Mouse (Mus musculus) midbrain, embryonic 16.5 days (tissue): Measurements from ENCODE around the gene Ppm1g. TPM values are rescaled to one million over a fixed set of nuclear protein-coding genes. Genes with fewer than 3 reads are reported as not detected.

Source experiments
- ATAC-seq: fragments of 200-750 bp; cut with Nextera tagmentation; 2 replicates; pipeline ENCODE4 v1.8.0; 2017; ENCODE audit warnings: moderate TSS enrichment
- H3K27ac ChIP-seq: fragments of 300-500 bp; sonication (generic); 2 replicates; pipeline ENCODE4 v1.5.1; 2014; ENCODE audit warnings: mild to moderate bottlenecking, low read length, mixed read lengths
- H3K27me3 ChIP-seq: fragments of 300-500 bp; sonication (generic); 2 replicates; pipeline ENCODE4 v1.6.1; 2014; ENCODE audit warnings: low read depth, low read length, mixed read lengths; ENCODE audit not compliant: control insufficient read depth, insufficient read depth
- H3K36me3 ChIP-seq: fragments of 300-500 bp; sonication (generic); 2 replicates; pipeline ENCODE4 v1.6.1; 2014; ENCODE audit warnings: mild to moderate bottlenecking, low read length, moderate library complexity, mixed read lengths; ENCODE audit not compliant: control insufficient read depth, insufficient read depth
- H3K4me1 ChIP-seq: fragments of 300-500 bp; sonication (generic); 2 replicates; pipeline ENCODE4 v1.6.1; 2014; ENCODE audit warnings: mild to moderate bottlenecking, low read length, mixed read lengths; ENCODE audit not compliant: control insufficient read depth, insufficient read depth
- H3K4me2 ChIP-seq: fragments of 300-500 bp; sonication (generic); 2 replicates; pipeline ENCODE4 v1.6.1; 2014; ENCODE audit warnings: mild to moderate bottlenecking, low read length, mixed read lengths
- H3K4me3 ChIP-seq: fragments of 300-500 bp; sonication (generic); 2 replicates; pipeline ENCODE4 v1.5.1; 2014; ENCODE audit warnings: low read depth, mild to moderate bottlenecking, low read length, moderate library complexity, mixed read lengths
- H3K9ac ChIP-seq: fragments of 300-500 bp; sonication (generic); 2 replicates; pipeline ENCODE4 v1.6.1; 2014; ENCODE audit warnings: low read depth, low read length, mixed read lengths
- H3K9me3 ChIP-seq: fragments of 300-500 bp; sonication (generic); replicated peaks from 2 replicates; pipeline ENCODE4 v1.6.1; 2014; ENCODE audit warnings: mild to moderate bottlenecking, low read length, mixed read lengths; ENCODE audit not compliant: control insufficient read depth, poor library complexity, severe bottlenecking
- WGBS: fragments of 180-500 bp; shearing (Covaris S2); extraction: QIAGEN DNeasy Blood & Tissue Kit; methylation state at CpG from one replicate; pipeline ENCODE4 v1.1.7; 2014; 5-methylcytosine and 5-hydroxymethylcytosine counted together
- polyA plus RNA-seq: library from polyadenylated mRNA; unstranded; fragments of >200 nt; fragmentation: Nextera tagmentation; extraction: Ambion mirVana; gene quantifications from 2 replicates; pipeline ENCODE4 v1.2.1, GENCODE M21; 2015

Gene Ppm1g
- polyA plus RNA-seq, 1 experiment from 2014 or later: 186 TPM

DNA sequence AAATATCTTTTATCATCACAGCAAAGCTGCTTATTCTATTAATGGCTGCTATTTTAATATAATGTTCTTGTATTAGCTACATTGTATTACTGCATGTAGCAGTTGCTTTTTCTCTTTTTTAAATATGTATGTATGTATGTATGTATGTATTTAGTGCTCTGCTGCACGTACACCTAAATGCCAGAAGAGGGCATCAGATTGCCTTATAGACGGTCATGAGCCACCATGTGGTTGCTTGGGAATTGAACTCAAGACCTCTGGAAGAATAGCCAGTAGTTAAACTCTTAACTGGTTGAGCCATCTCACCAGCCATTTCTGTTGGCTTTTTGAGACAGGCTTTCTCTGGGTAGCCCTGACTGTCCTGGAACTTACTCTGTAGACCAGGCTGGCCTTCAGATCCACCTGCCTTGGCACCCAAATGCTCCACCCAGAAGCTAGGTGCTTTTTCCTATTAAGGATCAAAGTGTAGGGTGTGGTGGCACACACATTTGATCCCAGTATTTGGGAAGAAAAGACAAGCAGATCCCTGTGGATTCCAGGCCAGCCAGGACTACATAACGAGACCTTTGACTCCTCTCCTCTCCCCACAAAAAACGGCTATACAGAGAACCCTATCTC is 32.2 kb downstream of the Ppm1g start:
- Histone ChIP-seq H3K4me1 (peaks cover 12% of the 10 kb centered on the region), H3K4me2 (no peak overlapping the region), H3K36me3 (peaks cover 30% of the 10 kb centered on the region), H3K4me3 (no peak overlapping the region), H3K27me3 (no peaks in the 10 kb centered on the region), H3K9me3 (no peaks in the 10 kb centered on the region), H3K27ac (no peak overlapping the region), H3K9ac (no peak overlapping the region)
- ATAC-seq: no peak
- 75% methylated on average over 4 of the region's 4 CpGs for WGBS

DNA sequence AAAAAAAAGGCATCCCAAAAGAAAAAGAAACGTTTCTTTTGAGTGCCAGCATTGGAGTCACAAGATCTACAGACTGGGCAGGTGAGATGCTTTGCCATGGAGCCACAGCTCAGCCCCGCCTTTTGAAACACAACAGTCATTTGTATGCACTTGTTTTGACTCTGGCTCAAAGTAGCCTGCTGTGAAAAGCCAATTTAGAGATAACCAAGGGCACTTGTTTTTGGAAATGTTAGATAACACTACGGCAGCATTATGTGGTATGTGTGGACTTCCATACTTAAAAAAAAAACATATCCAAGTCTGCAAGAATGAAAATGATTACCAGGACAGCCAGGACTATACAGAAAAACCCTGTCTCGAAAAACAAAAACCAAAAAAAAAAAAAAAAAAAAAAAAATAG is 36.8 kb downstream of the Ppm1g start:
- Histone ChIP-seq H3K27ac (no peak overlapping the region), H3K9me3 (no peaks in the 10 kb centered on the region), H3K4me1 (peaks cover 8% of the 10 kb centered on the region), H3K4me3 (no peak overlapping the region), H3K27me3 (no peaks in the 10 kb centered on the region), H3K36me3 (peaks cover 13% of the 10 kb centered on the region), H3K9ac (no peak overlapping the region), H3K4me2 (no peak overlapping the region)
- ATAC-seq: no peak
- 67% methylated on average over 4 of the region's 4 CpGs for WGBS

DNA sequence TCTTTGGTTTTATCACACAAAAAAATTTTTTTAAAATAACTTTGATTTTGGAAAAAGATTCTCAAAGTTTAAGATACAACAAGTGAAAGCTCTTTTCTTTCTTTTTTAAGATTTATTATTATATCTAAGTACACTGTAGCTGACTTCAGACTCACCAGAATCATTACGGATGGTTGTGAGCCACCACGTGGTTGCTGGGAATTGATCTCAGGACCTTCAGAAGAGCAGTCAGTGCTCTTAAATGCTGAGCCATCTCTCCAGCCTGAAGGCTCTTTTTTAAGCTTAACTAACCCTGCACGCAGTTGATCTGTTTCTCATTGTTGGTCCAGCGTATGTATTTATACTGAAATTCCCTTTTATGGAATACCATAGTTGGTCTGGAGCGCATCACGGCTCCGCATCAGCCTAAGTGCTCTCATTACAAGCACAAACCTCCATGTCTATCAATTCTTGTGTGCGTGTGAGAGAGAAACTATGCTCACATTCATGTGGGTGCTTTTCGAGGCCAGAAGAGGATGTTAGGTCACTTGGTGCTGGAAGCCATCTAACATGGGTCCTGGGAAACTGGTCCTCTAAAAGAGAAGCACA is 39.2 kb downstream of the Ppm1g start:
- no peak overlapping the region for H3K9ac ChIP-seq
- H3K4me1 ChIP-seq: peaks cover 9% of the 10 kb centered on the region
- H3K9me3 ChIP-seq: no peaks in the 10 kb centered on the region
- no peaks in the 10 kb centered on the region for H3K27me3 ChIP-seq
- H3K4me2 ChIP-seq: no peak overlapping the region
- no peak for ATAC-seq
- H3K27ac ChIP-seq: no peak overlapping the region
- 95% methylated on average over 9 of the region's 9 CpGs for WGBS
- H3K36me3 ChIP-seq: no peaks in the 10 kb centered on the region
- H3K4me3 ChIP-seq: no peak overlapping the region

DNA sequence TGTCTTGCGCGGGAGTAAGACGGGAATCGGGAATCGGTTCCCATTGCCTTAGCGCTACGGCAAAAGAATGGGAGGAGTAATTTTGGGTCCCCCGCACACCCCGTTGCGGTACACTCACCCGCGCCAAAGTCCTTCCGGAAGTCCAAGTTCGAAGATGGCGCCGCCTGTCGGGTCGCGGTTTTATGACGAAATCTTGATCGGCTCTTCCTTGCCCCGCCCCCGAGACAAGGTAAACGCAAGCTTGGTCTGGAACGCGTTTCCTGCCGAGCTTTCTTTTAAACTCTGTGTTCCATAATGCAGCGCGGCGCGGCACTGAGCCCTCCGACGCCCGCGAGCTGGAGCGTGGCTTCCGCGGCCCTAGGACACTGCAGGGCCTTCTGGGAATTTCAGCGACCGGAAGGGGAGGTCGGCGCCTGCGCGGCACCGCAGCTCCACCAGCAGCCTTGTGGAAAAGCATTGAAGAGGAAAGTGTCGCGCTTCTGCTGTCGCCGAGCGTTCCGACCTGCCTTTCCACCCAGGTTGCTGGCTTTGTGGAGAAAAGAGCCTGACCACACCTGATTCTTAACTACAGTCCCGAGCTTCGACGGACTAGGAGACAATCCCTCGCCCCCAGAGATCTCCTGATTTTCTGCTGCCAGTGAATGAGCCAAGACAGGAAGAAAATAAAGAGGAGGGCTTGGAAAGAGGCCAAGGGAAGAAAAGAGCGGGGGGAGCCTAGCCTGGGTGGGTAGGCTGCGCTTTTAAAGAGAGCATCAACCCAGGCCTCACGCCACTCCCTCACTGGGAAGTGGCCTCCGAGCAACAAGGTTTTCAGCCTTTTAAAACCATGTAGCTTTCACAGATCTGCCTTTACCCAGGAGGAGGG is 40.5 kb downstream of the Ppm1g start, which contains the start of the genes Gm29609 and Gtf3c2:
TSS of gene Gm29609 (minus strand) at position 146 of the 865 bp plus-strand sequence.
TSS of gene Gtf3c2 (minus strand) at position 379 of the 865 bp plus-strand sequence.
- Histone ChIP-seq H3K4me1 (peaks cover 9% of the 10 kb centered on the region), H3K27ac (peak within 1 kb of the TSS; percentile 96), H3K9me3 (no peaks in the 10 kb centered on the region), H3K9ac (peak within 1 kb of the TSS; percentile 82), H3K4me3 (peak within 1 kb of the TSS; percentile 87), H3K27me3 (no peaks in the 10 kb centered on the region), H3K4me2 (peak within 1 kb of the TSS; percentile 93), H3K36me3 (no peaks in the 10 kb centered on the region)
- ATAC-seq: peak; percentile 99
- WGBS: under 1% methylated on average over 59 of the region's 59 CpGs

- Histone ChIP-seq H3K27ac (peak overlapping the region; percentile 96), H3K27me3 (no peaks in the 10 kb centered on the region)
- peak; percentile 76 for ATAC-seq
Measured at GRCm38 (mm10) chr5:31179301-31179765, 41.2 kb downstream of the Ppm1g start.

GRCm38 (mm10) chr5:31168630-31169029 is 51.9 kb downstream of the Ppm1g start:
- Histone ChIP-seq H3K9ac (no peak overlapping the region), H3K27ac (no peak overlapping the region), H3K36me3 (peaks cover 37% of the 10 kb centered on the region), H3K9me3 (no peaks in the 10 kb centered on the region), H3K4me2 (no peak overlapping the region), H3K4me3 (no peak overlapping the region), H3K27me3 (no peaks in the 10 kb centered on the region), H3K4me1 (no peaks in the 10 kb centered on the region)
- WGBS: 93% methylated on average over 4 of the region's 4 CpGs
- no peak for ATAC-seq

More at GRCm38 (mm10) chr5:31179301-31179765, 41.2 kb downstream of the Ppm1g start:
- Histone ChIP-seq H3K4me2 (peak overlapping the region; percentile 93), H3K36me3 (no peaks in the 10 kb centered on the region), H3K4me3 (peak overlapping the region; percentile 87), H3K9me3 (no peaks in the 10 kb centered on the region), H3K9ac (peak overlapping the region; percentile 82), H3K4me1 (peaks cover 9% of the 10 kb centered on the region)
- under 1% methylated on average over 25 of the region's 25 CpGs for WGBS

DNA sequence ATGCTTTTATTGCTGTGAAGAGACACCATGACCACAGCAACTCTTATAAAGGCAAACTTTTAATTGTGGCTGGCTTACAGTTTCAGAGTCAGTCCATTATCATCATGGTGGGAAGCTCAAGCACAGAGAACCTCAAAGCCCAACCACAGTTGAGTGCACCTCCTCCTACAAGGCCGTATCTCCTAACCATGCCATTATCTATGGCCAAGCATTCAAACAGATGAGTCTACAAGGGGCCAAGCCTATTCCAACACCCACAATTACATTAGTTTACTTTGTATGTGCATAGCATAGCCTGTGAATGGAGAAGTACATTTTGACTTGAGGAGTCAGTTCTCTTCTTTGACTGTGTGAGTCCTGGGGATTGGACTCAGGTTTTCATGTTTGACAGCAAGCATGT is 55.6 kb downstream of the Ppm1g start:
- H3K4me1 ChIP-seq: no peaks in the 10 kb centered on the region
- ATAC-seq: no peak
- H3K4me3 ChIP-seq: no peak overlapping the region
- no peak overlapping the region for H3K9ac ChIP-seq
- H3K27ac ChIP-seq: no peak overlapping the region
- H3K4me2 ChIP-seq: no peak overlapping the region
- no peaks in the 10 kb centered on the region for H3K27me3 ChIP-seq
- H3K9me3 ChIP-seq: no peaks in the 10 kb centered on the region
- 100% methylated on average over 1 of the region's 1 CpGs for WGBS
- H3K36me3 ChIP-seq: peaks cover 39% of the 10 kb centered on the region

DNA sequence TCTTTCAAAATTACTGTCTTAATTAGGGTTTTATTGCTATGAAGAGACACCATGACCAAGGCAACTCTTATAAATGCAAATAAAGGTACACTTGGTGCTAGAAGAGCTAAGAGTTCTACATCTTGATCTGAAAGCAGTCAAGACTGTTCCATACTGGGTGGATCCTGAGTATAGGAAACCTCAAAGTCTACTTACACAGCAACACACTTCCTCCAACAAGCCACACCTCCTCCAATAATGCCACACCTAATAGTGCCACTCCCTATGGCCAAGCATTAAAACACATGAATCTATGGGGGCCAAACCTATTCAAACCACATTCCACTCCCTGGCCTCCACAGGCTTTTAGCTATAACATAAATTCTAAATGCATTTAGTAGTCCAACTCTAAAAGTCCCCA is 58.0 kb downstream of the Ppm1g start:
- Histone ChIP-seq H3K4me2 (no peak overlapping the region), H3K27ac (no peak overlapping the region), H3K9ac (no peak overlapping the region), H3K27me3 (no peaks in the 10 kb centered on the region), H3K4me3 (no peak overlapping the region), H3K9me3 (no peaks in the 10 kb centered on the region), H3K36me3 (peaks cover 47% of the 10 kb centered on the region), H3K4me1 (no peaks in the 10 kb centered on the region)
- no peak for ATAC-seq
